Mouse (Mus musculus): ENCODE measurements at regions not wholly inside any gene's neighbourhood (a gene's known extent, or its start where the extent isn't known, plus 50 kb on each side); places are given as distances from the start of the nearest gene placed in this dataset.

DNA sequence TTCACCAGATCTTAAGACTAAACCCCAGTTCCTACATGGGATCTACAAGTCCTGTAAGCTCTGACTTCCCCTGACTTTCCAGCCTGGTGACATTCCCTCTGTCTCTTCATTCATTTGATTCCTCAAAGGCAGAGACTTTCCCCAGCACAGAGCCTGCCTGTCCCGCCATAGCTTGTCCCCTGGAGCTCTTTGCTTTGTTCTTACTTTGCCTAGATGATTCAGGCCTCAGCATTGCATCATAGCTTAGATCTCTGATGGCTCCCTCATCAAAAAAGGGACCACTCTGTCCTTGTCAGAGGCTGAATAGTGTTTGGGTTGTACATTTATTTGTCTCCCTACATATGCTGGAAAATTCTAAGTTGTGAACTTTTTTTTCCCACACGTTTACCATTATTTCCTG lies 57.6 kb upstream of the Exoc6 start:
- TF ChIP-seq CTCF (IDR thresholded peaks at IDR 0.05; ENCODE audit: low read depth, low read length) (no peak), POLR2A (IDR thresholded peaks at IDR 0.05; ENCODE audit: borderline replicate concordance, low read depth, low read length) (no peak)

All from bone marrow macrophage, adult 2 months (primary cell).